ENCODE assay signal across 8 mouse cellular contexts in the genomic region with DNA sequence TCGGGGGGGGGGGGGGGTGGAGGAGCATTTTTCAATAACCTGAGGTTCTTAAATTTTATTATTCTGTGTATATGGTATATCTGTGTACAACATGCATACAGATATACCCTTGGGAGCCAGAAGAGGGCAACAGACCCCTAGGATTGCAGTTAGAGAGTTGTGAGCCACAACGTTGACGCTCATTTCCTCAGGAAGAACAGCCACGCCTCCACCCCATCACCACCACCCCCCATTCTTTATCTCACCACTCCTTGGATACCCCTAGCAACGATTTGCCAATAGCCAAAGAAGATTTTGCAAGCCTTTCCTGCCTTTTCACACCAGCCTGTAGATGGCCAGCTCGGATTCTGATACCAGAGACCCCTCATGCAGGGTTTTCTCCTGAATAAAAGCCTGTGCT. TPM values are rescaled to one million over a fixed set of nuclear protein-coding genes. Genes with fewer than 3 reads are reported as not detected.
DNase-seq lines count a peak whose midpoint lies in the region; ATAC-seq and TF ChIP-seq lines count a peak whose summit lies in the region.

No protein-coding gene starts in this region.

- H3K4me1 ChIP-seq in thymus, adult 2 months (replicated peaks; ENCODE audit: control insufficient read depth, insufficient read depth, low read length): 0 out of 2 replicates have a peak, but pooled peaks cover under 1% of the 10 kb centered on the region
- no peaks in the 10 kb centered on the region for H3K4me1 ChIP-seq in limb, embryonic 14.5 days (ENCODE audit: control insufficient read depth, insufficient read depth, low read length)
- no peaks in the 10 kb centered on the region for H3K4me1 ChIP-seq in stomach, postnatal 0 days (replicated peaks; ENCODE audit: control insufficient read depth, insufficient read depth)

- peak; percentile 15 for DNase-seq in thymus, postnatal 4 days
- DNase-seq in thymus, adult 2 months: no peak
- DNase-seq in brain, embryonic 18.5 days (ENCODE audit: low read depth, low spot score): peak; percentile 14
- DNase-seq in limb, embryonic 14.5 days (ENCODE audit: low spot score): peak; percentile 30
- no peak for DNase-seq in stomach, postnatal 0 days (ENCODE audit: low spot score)
- DNase-seq in layer of hippocampus, adult 9-10 months (ENCODE audit: low spot score): no peak
- DNase-seq in spleen, postnatal 4 days (ENCODE audit: low spot score in 2 of 2): no peak
- no peak for DNase-seq in left cerebral cortex, adult 11 months (ENCODE audit: low spot score)

- WGBS in thymus, adult 2 months: 15% methylated on average over 6 of the region's 6 CpGs
- WGBS in limb, embryonic 14.5 days: 9% methylated on average over 6 of the region's 6 CpGs
- 5% methylated on average over 6 of the region's 6 CpGs for WGBS in stomach, postnatal 0 days

- no peak overlapping the region for H3K9ac ChIP-seq in limb, embryonic 14.5 days (ENCODE audit: low read depth, low read length, severe bottlenecking)
- no peak overlapping the region for H3K9ac ChIP-seq in stomach, postnatal 0 days (ENCODE audit: low read length)

- H3K27ac ChIP-seq in thymus, adult 2 months (ENCODE audit: control insufficient read depth, insufficient read depth, low read length): no peak overlapping the region
- H3K27ac ChIP-seq in limb, embryonic 14.5 days (replicated peaks; ENCODE audit: low read depth, low read length): no peak overlapping the region
- no peak overlapping the region for H3K27ac ChIP-seq in stomach, postnatal 0 days (replicated peaks)

- no peak for ATAC-seq in limb, embryonic 14.5 days (ENCODE audit: low FRiP score, low read depth)
- no peak for ATAC-seq in stomach, postnatal 0 days (ENCODE audit: low FRiP score, low TSS enrichment)

- H3K36me3 ChIP-seq in thymus, adult 2 months (ENCODE audit: control insufficient read depth, insufficient read depth, low read length): no peaks in the 10 kb centered on the region
- no peaks in the 10 kb centered on the region for H3K36me3 ChIP-seq in limb, embryonic 14.5 days (ENCODE audit: control insufficient read depth, insufficient read depth, low read length)
- no peaks in the 10 kb centered on the region for H3K36me3 ChIP-seq in stomach, postnatal 0 days (ENCODE audit: control insufficient read depth, insufficient read depth, low read length)

- H3K27me3 ChIP-seq in thymus, adult 2 months (ENCODE audit: control insufficient read depth, insufficient read depth, low read length): no peaks in the 10 kb centered on the region
- no peaks in the 10 kb centered on the region for H3K27me3 ChIP-seq in limb, embryonic 14.5 days (ENCODE audit: control insufficient read depth, insufficient read depth, low read length)
- no peaks in the 10 kb centered on the region for H3K27me3 ChIP-seq in stomach, postnatal 0 days (ENCODE audit: control insufficient read depth, insufficient read depth, low read length)

- H3K9me3 ChIP-seq in limb, embryonic 14.5 days (ENCODE audit: control insufficient read depth, low read length): no peaks in the 10 kb centered on the region
- no peaks in the 10 kb centered on the region for H3K9me3 ChIP-seq in stomach, postnatal 0 days (ENCODE audit: control insufficient read depth, low read length)

- no peak for TF ChIP-seq EP300 in stomach, postnatal 0 days (optimal IDR thresholded peaks at IDR 0.05)

- H3K4me2 ChIP-seq in limb, embryonic 14.5 days (replicated peaks; ENCODE audit: low read depth, low read length, severe bottlenecking): no peak overlapping the region
- H3K4me2 ChIP-seq in stomach, postnatal 0 days (replicated peaks; ENCODE audit: low read depth): no peak overlapping the region

- H3K4me3 ChIP-seq in thymus, adult 2 months (ENCODE audit: control insufficient read depth, insufficient read depth, low read length): no peak overlapping the region
- no peak overlapping the region for H3K4me3 ChIP-seq in limb, embryonic 14.5 days (replicated peaks; ENCODE audit: low read length)
- no peak overlapping the region for H3K4me3 ChIP-seq in stomach, postnatal 0 days (ENCODE audit: low read depth, low read length)

- no peak for TF ChIP-seq POLR2A in thymus, adult 2 months (IDR thresholded peaks at IDR 0.05; ENCODE audit: control insufficient read depth, extremely low read depth, insufficient read depth, low read length, poor library complexity)
- TF ChIP-seq POLR2A in limb, embryonic 14.5 days (IDR thresholded peaks at IDR 0.05; ENCODE audit: borderline replicate concordance, extremely low read depth, insufficient read depth, insufficient read length): no peak

- TF ChIP-seq CTCF in thymus, adult 2 months (IDR thresholded peaks at IDR 0.05; ENCODE audit: borderline replicate concordance, control insufficient read depth, extremely low read depth, insufficient read depth, low read length, poor library complexity): no peak
- peak; percentile 55 for TF ChIP-seq CTCF in stomach, postnatal 0 days (IDR thresholded peaks at IDR 0.05; ENCODE audit: low read depth)

RNA-seq across cellular contexts. Expression of gene Gm9844, which starts 16.3 kb away (rescaled TPM):
- polyA plus RNA-seq in thymus, adult 2 months (2012; rRNA removed): 6.4 and 6.8 TPM in 2 replicates
- 14.4 and 17.1 TPM in 2 replicates for polyA plus RNA-seq in limb, embryonic 14.5 days (2012; rRNA removed)
- polyA plus RNA-seq in limb, embryonic 14.5 days (2014; fragmentation: Nextera tagmentation; extraction: Ambion mirVana): 14.2 and 17.1 TPM in 2 replicates
- polyA plus RNA-seq in stomach, postnatal 0 days (2015; fragmentation: Nextera tagmentation; extraction: Ambion mirVana): 10.4 and 15.8 TPM in 2 replicates

RNA-seq across cellular contexts. Expression of gene Lypd4, which starts 24.0 kb away (rescaled TPM):
- 0.15 TPM in 1 of 2 replicates, not detected in the other for polyA plus RNA-seq in thymus, adult 2 months (2012; rRNA removed)
- not detected in 2 replicates for polyA plus RNA-seq in limb, embryonic 14.5 days (2012; rRNA removed)
- polyA plus RNA-seq in limb, embryonic 14.5 days (2014; fragmentation: Nextera tagmentation; extraction: Ambion mirVana): not detected in 2 replicates
- not detected in 2 replicates for polyA plus RNA-seq in stomach, postnatal 0 days (2015; fragmentation: Nextera tagmentation; extraction: Ambion mirVana)

RNA-seq across cellular contexts. Expression of gene Dmrtc2, which starts 24.1 kb away (rescaled TPM):
- not detected in 2 replicates for polyA plus RNA-seq in thymus, adult 2 months (2012; rRNA removed)
- 0.04 TPM in 1 of 2 replicates, not detected in the other for polyA plus RNA-seq in limb, embryonic 14.5 days (2012; rRNA removed)
- 0.19 TPM in 1 of 2 replicates, not detected in the other for polyA plus RNA-seq in limb, embryonic 14.5 days (2014; fragmentation: Nextera tagmentation; extraction: Ambion mirVana)
- polyA plus RNA-seq in stomach, postnatal 0 days (2015; fragmentation: Nextera tagmentation; extraction: Ambion mirVana): not detected in 2 replicates

RNA-seq across cellular contexts. Expression of gene Rps19, which starts 38.5 kb away (rescaled TPM):
- polyA plus RNA-seq in thymus, adult 2 months (2012; rRNA removed): 543 and 698 TPM in 2 replicates
- polyA plus RNA-seq in limb, embryonic 14.5 days (2012; rRNA removed): 1,054 and 1,323 TPM in 2 replicates
- 3,510 and 3,666 TPM in 2 replicates for polyA plus RNA-seq in limb, embryonic 14.5 days (2014; fragmentation: Nextera tagmentation; extraction: Ambion mirVana)
- polyA plus RNA-seq in stomach, postnatal 0 days (2015; fragmentation: Nextera tagmentation; extraction: Ambion mirVana): 2,060 and 2,085 TPM in 2 replicates

RNA-seq across cellular contexts. Expression of gene Cd79a, which starts 51.5 kb away (rescaled TPM):
- polyA plus RNA-seq in thymus, adult 2 months (2012; rRNA removed): 38.2 and 44.0 TPM in 2 replicates
- polyA plus RNA-seq in limb, embryonic 14.5 days (2012; rRNA removed): 0.84 and 1.4 TPM in 2 replicates
- polyA plus RNA-seq in limb, embryonic 14.5 days (2014; fragmentation: Nextera tagmentation; extraction: Ambion mirVana): 0.26 and 0.37 TPM in 2 replicates
- polyA plus RNA-seq in stomach, postnatal 0 days (2015; fragmentation: Nextera tagmentation; extraction: Ambion mirVana): 0.25 and 0.44 TPM in 2 replicates

Comparison
In these comparisons a context has a peak if more than half of its experiments do, and no peak if none do; other contexts are left out.
1. DNase-seq: peak in thymus, postnatal 4 days (single experiment), brain, embryonic 18.5 days (single experiment) and limb, embryonic 14.5 days (single experiment); none in thymus, adult 2 months (single experiment), stomach, postnatal 0 days (single experiment), layer of hippocampus, adult 9-10 months (single experiment), spleen, postnatal 4 days (0 of 2) and left cerebral cortex, adult 11 months (single experiment).